Mouse (Mus musculus): ENCODE measurements around the gene BC049715.

DNA sequence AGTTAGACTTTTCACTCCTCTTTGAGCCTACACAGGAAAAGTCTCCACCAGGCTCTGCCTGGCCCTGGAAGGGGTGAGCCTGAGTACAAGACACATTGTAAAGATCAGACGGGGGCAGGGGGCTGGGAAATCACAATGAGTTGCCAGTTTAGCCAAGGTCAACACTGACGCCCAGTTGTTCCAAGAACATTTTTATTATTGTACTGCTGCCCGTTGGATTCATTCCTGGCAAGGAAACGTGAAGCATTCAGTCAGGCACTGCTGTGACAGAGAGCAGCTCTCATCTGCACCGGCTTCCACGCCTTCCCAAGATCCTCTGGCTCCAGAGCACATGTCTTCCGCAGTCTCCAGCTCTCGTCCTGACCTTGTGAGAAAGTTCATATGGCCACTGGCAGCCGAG lies 60.4 kb downstream of the BC049715 start:
- TF ChIP-seq CTCF (IDR thresholded peaks at IDR 0.05; ENCODE audit: extremely low read depth, insufficient read length, insufficient replicate concordance, low read depth, low read length) (no peak), POLR2A (IDR thresholded peaks at IDR 0.05; ENCODE audit: low read depth, low read length) (no peak)
